Mouse (Mus musculus): ENCODE measurements around the gene Rabepk. TPM values are rescaled to one million over a fixed set of nuclear protein-coding genes. Genes with fewer than 3 reads are reported as not detected.
"Not testable (repeated sequence)": the region's sequence is repeated elsewhere in the genome, so short reads cannot be mapped to it uniquely, and the experiment has no call there.

The Rabepk gene
- total RNA-seq (2021), result 10 to 100 TPM; 12.2 to 14.2 TPM

- peak; percentile 85 to 86 for DNase-seq
- intact Hi-C loops (cut with DNase I), result loop anchor here (2.0 kb wide), 1 partner anchor 27 kb away; no protein-coding TSS in a partner anchor
Observed at GRCm38 (mm10) chr2:34799357-34800256, at the start of gene Rabepk. Gene Rabepk (minus strand): TSS chr2:34799912.

- no peak for DNase-seq
- intact Hi-C loops (cut with DNase I), result loop anchor here (10.0 kb wide), 1 partner anchor 117 kb away; the partner anchor contains the start of gene Traf1
Observed at GRCm38 (mm10) chr2:34847702-34848101, 48.0 kb upstream of the Rabepk start.

GRCm38 (mm10) chr2:34843211-34843939 is 43.7 kb upstream of the Rabepk start:
- intact Hi-C loops (cut with DNase I), result loop anchor here (10.0 kb wide), 1 partner anchor 121 kb away; the partner anchor contains the start of gene Traf1

GRCm38 (mm10) chr2:34841706-34842105 is 42.0 kb upstream of the Rabepk start:
- no peak for DNase-seq
- intact Hi-C loops (cut with DNase I), result loop anchor here (10.0 kb wide), 1 partner anchor 123 kb away; the partner anchor contains the start of gene Traf1

More at GRCm38 (mm10) chr2:34843211-34843939, 43.7 kb upstream of the Rabepk start:
- peak; percentile 76 to 77 for DNase-seq

- intact Hi-C loops (cut with DNase I), result loop anchor here (10.0 kb wide), 1 partner anchor 125 kb away; the partner anchor contains the start of gene Traf1
- DNase-seq, result not testable (repeated sequence)
Observed at GRCm38 (mm10) chr2:34840143-34840542, 40.4 kb upstream of the Rabepk start.

- intact Hi-C loops (cut with DNase I), result no loop called here
Observed at GRCm38 (mm10) chr2:34835669-34836068, 36.0 kb upstream of the Rabepk start.

GRCm38 (mm10) chr2:34833624-34834023 is 33.9 kb upstream of the Rabepk start:
- DNase-seq, result no peak
- intact Hi-C loops (cut with DNase I), result no loop called here

More at GRCm38 (mm10) chr2:34835669-34836068, 36.0 kb upstream of the Rabepk start:
- DNase-seq, result no peak

GRCm38 (mm10) chr2:34832766-34833457 is 33.2 kb upstream of the Rabepk start, which contains the start of gene Gm34653:
Gene Gm34653 (plus strand): TSS chr2:34833007.
- intact Hi-C loops (cut with DNase I); DNase-seq: not testable (repeated sequence)

GRCm38 (mm10) chr2:34830066-34830465 is 30.4 kb upstream of the Rabepk start:
- intact Hi-C loops (cut with DNase I); DNase-seq: not testable (repeated sequence)

- intact Hi-C loops (cut with DNase I), result loop anchor here (5.0 kb wide), 1 partner anchor 74 kb away; no protein-coding TSS in a partner anchor
- no peak for DNase-seq
Observed at GRCm38 (mm10) chr2:34828026-34828425, 28.3 kb upstream of the Rabepk start.

GRCm38 (mm10) chr2:34827591-34827990 is 27.9 kb upstream of the Rabepk start:
- intact Hi-C loops (cut with DNase I), result loop anchor here (2.0 to 5.0 kb wide), 2 partner anchors 43 to 75 kb away; no protein-coding TSS in a partner anchor
- no peak for DNase-seq

GRCm38 (mm10) chr2:34826460-34827231 is 26.9 kb upstream of the Rabepk start:
- intact Hi-C loops (cut with DNase I), result loop anchor here (2.0 to 5.0 kb wide), 2 partner anchors 44 to 76 kb away; no protein-coding TSS in a partner anchor
- peak in 1 of 2 experiments; percentile 8 for DNase-seq

GRCm38 (mm10) chr2:34825827-34826459 is 26.2 kb upstream of the Rabepk start, which contains the start of gene Fbxw2:
Gene Fbxw2 (minus strand): TSS chr2:34826311.
- intact Hi-C loops (cut with DNase I), result loop anchor here (2.0 to 5.0 kb wide), 3 partner anchors 21 to 76 kb away; no protein-coding TSS in a partner anchor

GRCm38 (mm10) chr2:34818492-34818891 is 18.8 kb upstream of the Rabepk start:
- no peak for DNase-seq
- intact Hi-C loops (cut with DNase I), result no loop called here

More at GRCm38 (mm10) chr2:34825827-34826459, 26.2 kb upstream of the Rabepk start, which contains the start of gene Fbxw2:
- DNase-seq, result peak; percentile 92 to 93

GRCm38 (mm10) chr2:34815893-34816292 is 16.2 kb upstream of the Rabepk start:
- DNase-seq; intact Hi-C loops (cut with DNase I): not testable (repeated sequence)

- intact Hi-C loops (cut with DNase I), result no loop called here
Observed at GRCm38 (mm10) chr2:34812706-34813105, 13.0 kb upstream of the Rabepk start.

GRCm38 (mm10) chr2:34810775-34811174 is 11.1 kb upstream of the Rabepk start:
- intact Hi-C loops (cut with DNase I), result no loop called here
- DNase-seq, result no peak

More at GRCm38 (mm10) chr2:34812706-34813105, 13.0 kb upstream of the Rabepk start:
- DNase-seq, result no peak

GRCm38 (mm10) chr2:34809568-34809967 is 9.9 kb upstream of the Rabepk start:
- intact Hi-C loops (cut with DNase I), result no loop called here

More at GRCm38 (mm10) chr2:34809568-34809967, 9.9 kb upstream of the Rabepk start:
- DNase-seq, result no peak
